Mouse (Mus musculus) right cerebral cortex, postnatal 14 days (tissue): ENCODE data around the gene Kirrel.

Source experiments
- DNase-seq: peaks from one replicate; pipeline ENCODE4 v3.0.0; 2022

Kirrel gene

DNA sequence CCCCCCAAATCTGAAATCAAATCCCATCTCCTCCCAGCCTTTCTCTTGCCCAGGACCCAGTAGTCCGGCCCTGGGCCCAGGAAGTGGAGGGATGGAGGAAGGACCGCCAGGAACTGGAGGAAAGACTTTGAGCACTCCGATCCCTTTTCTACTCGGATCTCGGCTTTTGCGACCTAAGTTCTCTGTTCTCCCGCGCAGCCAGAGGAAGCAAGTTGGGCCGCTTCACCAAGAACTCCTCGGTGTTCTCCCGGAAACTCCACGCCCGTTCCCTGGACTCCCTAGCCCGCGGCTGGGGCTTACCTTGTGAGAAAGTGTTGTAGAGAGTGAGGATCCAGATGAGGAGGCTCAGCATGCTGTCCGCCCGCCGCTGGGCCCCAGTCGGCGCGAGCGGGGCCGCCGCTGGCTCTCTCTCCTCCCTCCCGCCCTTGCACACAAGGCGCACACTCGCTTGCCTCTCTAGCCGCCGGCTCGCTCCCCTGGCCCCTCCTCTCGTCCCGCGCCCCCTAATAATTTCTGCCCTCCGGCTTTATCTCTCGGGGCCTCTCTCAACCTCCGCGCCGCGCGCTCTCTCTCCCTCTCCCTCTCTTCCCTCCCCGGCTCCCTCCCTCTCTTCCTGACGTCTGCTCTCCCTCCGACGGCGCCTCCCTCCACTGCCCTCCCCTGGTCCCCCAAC, at the start of gene Kirrel:
TSS of gene Kirrel (minus strand) at position 652 of the 673 bp plus-strand sequence.
- DNase-seq: peak; percentile 66

DNA sequence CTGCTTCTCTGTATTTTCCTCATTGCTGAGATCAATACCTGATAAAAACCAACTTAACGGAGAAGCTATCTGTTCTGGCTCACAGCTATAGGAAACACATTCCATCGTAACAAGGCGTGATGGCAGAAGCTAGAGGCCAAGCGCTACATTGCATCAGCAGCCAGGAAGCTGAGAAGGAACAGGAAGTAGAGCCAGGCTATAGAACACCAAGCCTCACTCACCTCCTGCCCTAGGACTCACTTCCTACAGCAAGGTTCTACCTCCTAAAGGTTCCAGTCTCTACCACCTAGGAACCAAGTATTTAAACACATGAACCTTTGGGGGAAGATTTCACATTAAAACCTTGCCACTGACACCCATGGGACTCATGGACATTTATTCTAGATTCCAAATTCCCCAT, 49.1 kb upstream of the Kirrel start:
- no peak for DNase-seq

DNA sequence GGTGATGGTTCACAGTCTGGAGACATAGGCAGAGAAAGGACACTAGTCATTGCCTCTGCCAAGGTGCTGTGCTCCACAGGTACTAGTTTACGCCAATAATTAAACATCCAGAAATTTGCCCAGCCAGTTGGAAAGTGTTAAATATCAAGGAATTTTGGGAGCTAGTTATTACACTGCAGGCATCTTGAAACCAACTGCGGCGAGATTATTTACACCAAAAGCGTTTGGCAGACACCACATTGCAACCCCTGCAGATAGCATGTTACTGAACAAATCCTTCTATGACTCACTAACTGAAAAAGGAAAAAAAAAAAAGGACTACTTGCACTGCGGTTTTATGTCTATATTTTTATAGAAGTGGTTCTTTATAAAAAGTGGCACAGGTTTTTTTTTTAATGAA, 47.8 kb upstream of the Kirrel start:
- no peak for DNase-seq

DNA sequence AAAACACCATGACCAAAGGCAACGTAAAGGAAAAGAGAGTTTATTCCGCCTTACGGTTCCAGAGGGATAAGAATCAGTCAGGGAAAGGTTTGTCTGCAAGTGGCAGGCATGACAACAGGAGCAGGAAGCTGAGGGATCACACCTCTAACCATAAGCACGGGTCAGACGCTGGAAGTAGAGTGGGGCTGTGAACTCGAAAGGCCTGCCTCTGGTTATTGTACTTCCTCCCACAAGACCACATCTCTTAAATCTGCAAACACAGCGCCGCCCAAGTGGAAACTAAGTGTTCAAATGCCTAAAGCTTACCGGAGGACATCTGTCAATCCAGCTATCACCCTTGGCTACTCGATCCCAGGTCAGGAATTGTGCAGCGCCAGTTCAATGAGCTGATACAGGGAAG, 40.6 kb upstream of the Kirrel start:
- no peak for DNase-seq

DNA sequence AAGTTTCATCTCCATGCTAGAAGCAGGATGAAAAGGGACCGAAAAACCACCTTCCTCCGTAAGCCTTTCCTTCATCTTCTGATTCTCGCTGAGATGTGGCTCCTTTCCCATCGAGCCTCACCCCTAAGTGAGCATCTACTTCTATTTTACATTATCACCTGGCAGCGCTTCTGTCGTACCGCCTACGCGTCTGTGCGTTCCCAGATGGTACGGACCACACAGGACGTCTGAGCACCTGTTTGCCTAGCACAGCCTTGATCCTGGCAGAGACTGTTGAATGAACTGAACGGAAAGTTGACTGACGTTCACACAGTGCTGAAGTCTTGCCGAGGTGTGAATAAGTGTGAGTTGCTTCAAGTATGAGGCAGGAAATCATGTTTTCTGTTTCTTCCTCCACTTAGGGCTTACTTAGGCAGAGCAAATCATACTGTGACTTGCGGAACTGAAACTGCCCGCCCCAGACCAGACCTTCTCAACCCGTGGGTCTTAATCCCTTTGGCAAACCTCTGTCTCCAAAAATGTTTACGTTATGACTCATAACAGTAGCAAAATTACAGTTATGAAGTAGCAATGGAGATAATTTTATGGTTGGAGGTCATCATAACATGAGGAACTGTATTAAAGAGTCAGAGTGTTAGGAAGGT, 39.8 kb upstream of the Kirrel start:
- DNase-seq: peak; percentile 16

DNA sequence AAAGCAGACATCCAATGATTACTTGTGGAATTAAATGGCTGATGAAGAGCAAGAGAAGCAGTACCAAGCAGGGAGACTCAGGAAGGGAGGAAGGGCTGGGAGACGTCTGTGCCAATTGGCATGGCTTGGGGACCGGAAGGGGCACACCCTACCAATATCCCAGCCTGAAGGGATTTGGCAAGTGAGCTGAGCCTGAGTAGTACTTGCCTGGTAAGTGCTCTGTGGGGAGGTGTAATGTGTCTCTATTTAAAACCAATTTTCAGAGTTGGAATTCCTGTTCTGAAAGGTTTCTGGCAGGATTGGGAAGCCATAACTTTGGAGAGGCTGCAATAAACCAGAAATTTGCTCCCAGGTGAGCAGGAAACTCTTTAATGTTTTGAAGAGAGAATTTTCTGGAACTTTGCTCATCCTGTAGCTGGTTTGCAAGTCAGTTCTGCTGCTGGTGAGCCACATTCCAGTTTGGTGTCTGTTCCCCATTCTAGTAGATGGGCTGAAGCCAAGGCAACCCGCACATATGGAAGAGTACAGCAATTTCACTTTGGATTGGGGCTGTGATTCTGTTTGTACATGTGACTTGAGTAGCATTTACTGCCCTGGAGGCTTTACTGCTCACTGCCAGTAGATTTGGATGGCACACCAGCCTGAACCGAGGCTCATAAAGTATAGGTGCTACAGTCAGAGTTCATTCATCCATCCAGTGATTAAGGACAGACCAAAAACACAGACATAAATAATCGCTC, 32.0 kb upstream of the Kirrel start:
- no peak for DNase-seq

DNA sequence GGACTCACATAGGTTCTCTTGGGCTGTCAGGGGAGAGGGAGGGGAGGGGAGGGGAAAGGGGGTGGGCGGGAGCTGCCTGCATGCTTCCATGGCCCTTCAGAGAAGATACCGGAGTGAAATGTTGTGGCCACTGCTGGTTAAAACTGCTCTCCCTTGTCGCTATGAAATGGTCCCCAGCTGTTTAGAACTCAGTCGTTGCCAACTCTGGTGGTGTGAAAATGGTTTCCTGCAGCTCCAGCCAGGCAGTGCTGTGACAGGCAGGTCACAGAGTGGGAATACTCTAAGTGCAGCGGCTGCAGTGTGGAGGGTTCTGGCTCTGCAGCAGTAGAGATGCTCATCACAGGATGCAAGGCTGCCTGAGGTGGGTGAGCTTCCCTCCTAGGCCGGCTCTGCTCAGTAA, 22.1 kb upstream of the Kirrel start:
- DNase-seq: no peak

DNA sequence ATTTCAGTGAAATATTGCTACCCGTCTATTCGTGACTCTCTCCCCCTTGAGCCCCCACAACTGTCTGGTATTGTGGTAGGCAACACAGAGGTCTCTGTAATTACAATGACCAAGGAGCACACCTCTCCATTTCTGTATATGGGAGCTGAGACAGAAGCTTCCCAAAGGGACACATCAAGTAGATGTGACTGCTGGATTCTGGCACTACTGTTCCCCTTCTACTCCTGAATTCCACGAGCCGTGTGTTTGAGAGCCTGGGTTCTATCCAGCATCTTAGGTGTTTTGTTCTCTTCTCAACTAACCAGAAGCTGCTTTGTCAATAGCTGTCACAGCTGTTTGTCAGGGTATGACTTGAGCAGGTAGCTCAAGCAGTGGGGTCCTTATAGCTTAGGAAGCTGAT, 20.5 kb upstream of the Kirrel start:
- no peak for DNase-seq

DNA sequence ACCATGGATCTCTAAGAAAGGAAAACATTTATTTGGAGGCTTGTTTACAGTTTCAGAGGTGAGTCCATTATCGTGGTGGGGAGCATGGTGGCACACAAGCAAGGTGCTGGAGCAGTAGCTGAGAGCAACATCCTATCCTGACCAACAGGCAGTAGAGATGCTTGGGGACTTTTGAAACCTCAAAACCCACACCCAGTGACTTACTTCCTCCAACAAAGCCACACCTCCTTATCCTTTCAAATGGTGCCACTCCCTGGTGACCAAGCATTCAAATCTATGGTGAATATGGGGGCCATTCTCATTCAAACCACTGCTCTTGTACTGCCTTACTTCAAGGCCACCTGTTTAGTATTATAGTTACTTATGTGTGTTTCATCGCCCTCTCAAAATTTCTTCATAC, 20.0 kb upstream of the Kirrel start:
- no peak for DNase-seq

DNA sequence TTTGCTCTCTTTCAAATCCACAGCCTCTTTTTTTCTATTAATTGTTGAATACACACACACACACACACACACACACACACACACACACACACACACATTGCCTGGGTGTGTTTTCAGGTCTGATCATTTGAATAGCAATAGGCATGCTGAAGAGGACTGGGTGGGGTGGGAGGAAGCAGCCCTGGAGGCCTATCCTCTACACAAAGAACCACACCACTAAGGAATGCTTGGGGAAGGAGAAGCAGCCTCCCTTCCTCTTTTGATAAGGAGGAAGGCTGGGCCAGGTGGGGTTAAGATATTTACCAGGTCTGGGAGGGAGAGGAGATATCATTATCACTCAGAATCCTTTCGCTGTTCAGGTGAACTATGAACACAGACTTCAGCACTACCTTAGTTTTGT, 19.2 kb upstream of the Kirrel start:
- DNase-seq: no peak

DNA sequence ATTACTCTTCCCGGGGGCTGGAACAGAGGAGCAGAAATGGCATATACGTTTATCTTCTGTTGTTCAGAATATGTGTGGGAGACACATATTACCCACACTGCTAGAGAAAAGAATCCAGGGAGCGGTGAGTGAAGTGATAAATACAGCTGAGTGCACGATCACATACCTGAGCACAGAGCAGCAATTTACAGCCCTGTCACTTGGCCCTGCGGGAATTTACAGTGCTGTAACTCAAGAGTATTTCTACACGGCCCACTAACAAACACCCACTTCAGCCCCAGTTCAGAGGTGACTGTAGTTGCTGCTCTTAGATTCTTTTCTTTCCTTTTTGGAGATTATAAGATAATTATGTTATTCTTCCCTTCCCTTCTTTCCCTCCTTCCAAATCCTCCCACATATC, 18.8 kb upstream of the Kirrel start:
- DNase-seq: no peak

DNA sequence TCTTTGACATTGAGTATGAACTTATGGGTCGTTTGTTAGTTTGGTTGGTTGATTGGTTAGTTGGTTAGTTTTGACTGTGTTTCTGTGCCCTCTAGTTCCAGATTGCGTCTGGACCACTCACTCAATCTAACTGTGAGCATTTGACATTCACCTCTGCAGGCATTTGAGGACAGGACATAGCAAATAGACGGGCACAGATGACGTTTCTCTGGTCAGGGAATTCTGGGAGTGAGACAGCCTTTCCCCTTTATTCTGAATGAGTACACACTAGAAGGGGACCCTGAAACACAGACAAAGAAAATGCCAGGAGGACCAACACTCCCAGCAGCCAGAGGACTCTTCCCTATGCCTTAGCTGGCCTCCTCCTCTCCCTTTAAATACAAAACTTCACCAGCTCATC, 2.1 kb upstream of the Kirrel start:
- no peak for DNase-seq

DNA sequence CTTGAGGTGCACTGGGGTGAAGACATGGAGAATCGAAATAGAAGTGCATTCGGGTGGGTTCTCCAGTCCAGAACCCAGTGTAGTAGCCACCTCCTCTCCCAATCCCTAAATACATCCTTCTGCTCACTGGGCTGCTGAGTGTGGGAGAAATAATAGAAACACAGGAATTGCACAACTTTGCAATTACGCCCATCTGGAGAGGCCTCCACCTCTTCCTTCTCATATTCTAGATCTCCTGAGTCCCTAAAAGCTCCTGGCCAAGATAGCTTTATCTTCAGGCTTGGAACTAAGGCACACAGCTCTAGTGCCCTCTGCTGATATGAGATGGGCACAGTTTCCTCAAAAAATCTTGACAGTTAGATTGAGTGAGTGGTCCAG, 880 bp upstream of the Kirrel start:
- no peak for DNase-seq

DNA sequence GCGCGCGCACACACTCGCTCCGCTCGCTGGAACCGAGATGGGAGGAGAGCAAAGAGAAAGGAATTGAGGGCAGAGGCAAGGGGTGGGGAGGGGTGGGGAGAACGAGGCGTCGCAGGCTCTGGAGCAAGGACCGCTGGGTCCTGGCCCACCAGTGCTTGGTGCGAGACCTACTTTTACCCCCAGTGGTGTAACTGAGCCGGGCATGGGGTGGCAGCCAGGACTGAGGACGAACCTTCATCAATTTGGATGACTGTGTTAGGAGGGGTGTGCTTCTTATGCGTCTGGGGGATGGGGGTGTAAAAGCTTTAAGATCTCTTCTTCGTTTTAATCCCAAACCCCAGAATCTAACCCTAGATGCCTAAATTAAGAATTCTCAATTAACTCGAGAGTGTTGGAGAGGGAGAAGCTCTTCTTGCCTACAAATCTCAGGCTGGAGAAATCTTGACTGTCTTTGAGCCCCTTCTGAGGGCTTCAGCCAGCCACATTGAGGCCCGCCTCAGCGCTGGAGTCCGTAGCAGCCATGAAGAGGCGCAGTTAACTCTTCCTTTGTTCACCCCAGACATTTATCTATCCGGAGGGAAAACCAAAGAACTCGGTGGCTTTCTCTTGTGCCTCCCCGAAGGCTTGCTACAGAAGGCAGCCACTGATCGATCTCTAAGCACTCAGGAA, 356 bp upstream of the Kirrel start:
- no peak for DNase-seq

DNA sequence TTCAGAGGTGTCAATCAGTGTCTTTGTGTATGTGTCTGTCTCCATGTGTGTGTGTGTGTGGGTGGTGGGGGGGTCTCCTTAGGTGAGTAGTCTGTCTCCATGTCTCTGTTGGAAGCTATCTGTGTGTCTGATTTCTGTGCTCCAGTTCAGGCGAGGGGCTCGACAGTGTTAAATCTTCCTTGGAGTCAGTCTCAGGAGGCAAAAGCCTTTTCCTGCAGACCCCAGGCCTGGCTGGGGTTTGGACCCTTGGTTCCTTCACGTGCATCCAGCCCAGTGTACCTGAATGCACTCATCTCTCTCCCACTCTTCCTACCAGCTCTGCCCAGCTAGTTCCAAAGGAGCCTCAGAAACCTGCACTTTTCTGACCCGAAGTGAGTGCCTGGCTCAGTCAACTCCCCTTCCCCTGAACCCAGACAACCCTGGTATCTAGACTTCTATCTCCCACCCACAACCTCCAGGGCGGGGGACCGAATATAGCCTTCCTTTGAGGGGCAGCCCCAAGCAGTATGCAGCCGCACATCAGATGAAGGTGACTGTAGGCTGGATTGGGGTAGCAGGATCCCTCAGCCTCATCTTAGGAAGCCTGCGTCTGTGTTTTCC, 961 bp downstream of the Kirrel start:
- no peak for DNase-seq

DNA sequence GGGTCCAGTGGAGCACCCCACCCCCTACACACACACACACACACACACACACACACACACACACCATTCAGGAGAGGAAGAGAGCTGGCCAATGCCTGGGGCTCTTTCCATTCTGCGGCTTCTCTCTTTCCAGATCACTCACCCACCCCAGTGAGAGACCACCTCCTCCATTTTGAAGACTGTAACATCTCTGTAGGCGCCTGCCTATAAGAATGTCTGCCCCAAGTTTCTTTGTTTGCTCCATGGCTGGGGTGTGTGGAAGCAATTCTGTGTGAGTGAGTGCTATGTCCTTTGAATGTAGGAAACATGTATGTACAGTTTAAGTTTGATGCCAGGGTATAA, 1.5 kb downstream of the Kirrel start:
- no peak for DNase-seq

DNA sequence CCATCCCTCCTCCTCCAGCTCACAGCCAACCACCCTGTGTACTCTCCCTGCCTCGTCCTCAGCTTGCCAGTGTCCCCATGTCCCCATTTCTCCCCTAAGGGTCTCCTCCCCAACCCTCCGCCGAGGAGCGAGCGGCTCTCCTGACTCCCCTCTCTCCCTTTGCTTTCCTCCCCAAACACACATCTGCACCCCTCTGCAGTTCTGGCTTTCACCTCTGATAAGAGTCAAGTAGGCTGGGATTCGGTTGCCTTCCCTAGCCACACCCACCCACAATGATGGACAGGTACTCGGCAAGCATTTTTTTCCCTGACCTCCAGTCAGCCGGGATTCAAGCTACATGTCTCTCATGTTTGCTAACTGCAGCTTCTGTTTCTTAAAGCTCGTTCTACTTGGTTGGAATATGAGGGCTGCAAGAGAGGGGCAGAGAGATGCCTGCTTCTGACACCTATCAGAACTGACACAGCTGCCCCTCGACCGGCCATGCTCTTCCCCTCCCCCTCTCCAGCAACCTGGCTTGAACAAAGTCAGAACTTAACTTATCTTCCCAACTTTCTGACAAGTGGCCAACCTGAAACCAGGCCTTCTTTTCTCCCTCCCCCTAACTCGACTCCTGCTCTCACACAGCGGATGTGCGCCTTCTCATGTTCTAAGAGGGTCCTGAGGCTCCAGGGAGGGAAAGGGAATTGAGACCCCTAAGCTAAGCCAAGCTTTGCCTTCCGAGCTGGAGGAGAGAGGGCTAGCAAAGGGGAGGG, 2.0 kb downstream of the Kirrel start:
- DNase-seq: no peak

DNA sequence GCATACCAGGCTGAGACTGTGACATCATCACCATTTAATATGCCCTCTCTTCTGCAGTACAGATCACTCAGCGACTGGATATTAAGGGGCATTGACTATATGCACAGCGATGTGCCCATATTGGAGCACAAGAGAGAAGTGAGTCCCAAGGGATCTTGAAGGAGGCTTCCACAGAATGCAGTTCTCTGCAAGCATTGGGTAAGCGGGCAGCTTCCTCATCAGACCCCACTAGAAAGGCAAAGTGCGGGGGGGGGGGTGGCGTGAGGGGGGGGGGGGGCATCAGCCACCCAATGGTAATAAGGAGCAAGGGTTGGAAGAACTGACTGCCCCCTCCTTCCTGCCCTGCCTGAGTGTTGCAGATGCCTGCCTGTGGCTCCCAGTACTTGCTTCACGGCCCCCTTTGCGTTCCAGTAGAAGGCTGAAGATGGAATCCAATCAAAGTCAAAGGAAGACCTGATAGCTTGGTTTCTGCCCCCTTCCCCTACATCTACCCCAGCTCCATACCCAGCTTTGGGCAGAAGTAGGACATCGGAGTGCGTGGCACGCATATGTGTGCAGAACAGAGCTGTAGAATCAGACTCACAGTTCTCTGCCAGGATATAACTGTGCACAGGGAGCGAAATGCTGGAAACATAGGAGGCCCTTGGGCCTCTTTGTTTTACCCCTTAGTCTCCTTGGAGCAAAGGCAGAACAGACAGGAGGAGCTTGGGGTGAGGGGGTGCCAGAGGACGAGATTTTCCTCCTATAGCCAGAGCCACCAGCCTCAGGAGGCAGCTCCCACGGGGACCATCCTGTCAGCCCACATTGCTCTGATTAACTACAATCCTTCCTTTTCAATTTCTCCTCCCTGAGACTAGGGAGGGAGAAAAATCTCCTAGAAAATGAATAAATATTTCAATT, 3.1 kb downstream of the Kirrel start:
- DNase-seq: no peak

DNA sequence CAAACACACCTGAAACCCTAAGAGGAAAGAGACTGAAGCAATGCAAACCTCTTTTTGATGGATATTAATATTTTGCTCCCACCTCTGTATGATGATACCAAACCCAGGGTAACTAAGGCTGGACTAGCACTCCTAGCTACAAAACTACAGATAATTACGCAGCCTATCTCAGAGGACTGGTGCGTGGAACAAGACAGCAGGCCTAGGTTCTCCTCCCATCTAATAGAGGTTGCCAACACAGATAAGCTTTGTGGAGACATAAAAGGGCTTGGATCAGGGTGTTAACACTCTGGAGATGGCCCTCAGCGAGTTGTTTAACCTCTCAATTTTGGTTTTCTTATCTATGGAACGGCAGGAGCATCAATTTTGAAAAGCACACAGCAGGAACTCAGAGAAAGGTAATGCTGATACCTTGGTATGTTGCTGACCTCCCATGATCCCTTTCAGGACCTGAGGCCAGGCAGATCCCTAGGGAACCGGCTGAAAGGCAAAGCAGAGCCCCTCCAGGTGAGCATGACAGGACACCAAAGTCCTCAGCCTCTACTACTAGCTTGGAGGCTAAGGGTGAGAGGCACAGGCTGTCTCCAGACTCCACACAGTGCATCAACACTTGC, 5.0 kb downstream of the Kirrel start:
- no peak for DNase-seq

DNA sequence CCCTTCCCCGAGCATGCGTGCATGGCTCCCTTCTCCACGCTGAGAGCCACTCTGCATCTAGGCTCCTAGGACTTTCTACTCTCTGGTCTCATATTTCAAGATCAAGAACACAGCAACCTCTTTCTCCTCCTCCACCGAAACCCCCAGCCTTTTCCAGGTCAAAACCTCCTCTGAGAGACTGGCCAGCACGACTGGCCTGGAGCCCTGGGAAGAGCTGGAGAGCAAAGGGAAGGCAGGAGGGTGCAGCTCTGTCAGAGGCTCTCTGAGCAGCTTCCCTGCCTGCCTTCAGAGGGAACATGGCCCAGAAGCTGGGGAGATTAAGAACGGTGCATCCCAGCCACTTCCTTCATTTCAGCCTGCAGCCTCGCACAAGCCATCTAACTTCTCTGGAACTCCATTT, 5.8 kb downstream of the Kirrel start:
- DNase-seq: no peak

DNA sequence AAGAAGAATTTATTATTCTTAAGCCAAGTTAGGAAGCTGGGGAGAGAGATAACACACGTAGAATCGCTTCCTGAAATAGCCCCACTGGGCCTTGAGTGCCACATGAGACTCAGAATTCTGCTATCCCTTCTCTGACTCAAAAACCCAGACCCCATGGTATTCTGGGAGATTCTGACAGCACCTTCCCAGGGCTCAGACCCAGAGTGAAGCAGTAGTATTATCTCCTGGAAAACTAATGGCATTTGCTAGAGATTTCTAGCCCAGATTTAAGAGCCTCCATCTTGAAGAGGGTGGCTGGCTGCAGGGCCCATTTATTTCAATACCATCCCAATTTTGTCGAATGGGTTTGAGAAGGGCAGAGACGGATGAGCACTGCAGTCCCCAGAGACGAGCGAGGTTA, 6.9 kb downstream of the Kirrel start:
- no peak for DNase-seq
